Mouse (Mus musculus): Measurements from ENCODE around the gene Gm10118.

The Gm10118 gene

GRCm38 (mm10) chr10:63927334-63927733, at the start of gene Gm10118:
TSS of gene Gm10118 (minus strand) at chr10:63927434.
- DNase-seq (ENCODE audit: low read depth): no peak

- no peak for DNase-seq (ENCODE audit: low read depth)
These were observed 45.1 kb upstream of the Gm10118 start for GRCm38 (mm10) chr10:63972300-63972699.

- no peak for DNase-seq (ENCODE audit: low read depth)
These were observed 27.2 kb upstream of the Gm10118 start for GRCm38 (mm10) chr10:63954308-63954930.

- DNase-seq (ENCODE audit: low read depth): no peak
These were observed 24.2 kb upstream of the Gm10118 start for GRCm38 (mm10) chr10:63951481-63951880.

- no peak for DNase-seq (ENCODE audit: low read depth)
These were observed 23.6 kb upstream of the Gm10118 start for GRCm38 (mm10) chr10:63950867-63951266.

GRCm38 (mm10) chr10:63947266-63947665, 20.0 kb upstream of the Gm10118 start:
- no peak for DNase-seq (ENCODE audit: low read depth)

- no peak for DNase-seq (ENCODE audit: low read depth)
These were observed 18.3 kb upstream of the Gm10118 start for GRCm38 (mm10) chr10:63945534-63945933.

GRCm38 (mm10) chr10:63933946-63934345, 6.7 kb upstream of the Gm10118 start:
- DNase-seq (ENCODE audit: low read depth): no peak

GRCm38 (mm10) chr10:63908878-63909277, 18.4 kb downstream of the Gm10118 start:
- no peak for DNase-seq (ENCODE audit: low read depth)

- no peak for DNase-seq (ENCODE audit: low read depth)
These were observed 27.3 kb downstream of the Gm10118 start for GRCm38 (mm10) chr10:63899891-63900290.

GRCm38 (mm10) chr10:63894612-63895011, 32.6 kb downstream of the Gm10118 start:
- DNase-seq (ENCODE audit: low read depth): no peak

GRCm38 (mm10) chr10:63886449-63887088, 40.7 kb downstream of the Gm10118 start:
- no peak for DNase-seq (ENCODE audit: low read depth)

- no peak for DNase-seq (ENCODE audit: low read depth)
These were observed 46.8 kb downstream of the Gm10118 start for GRCm38 (mm10) chr10:63880462-63880903.

Data from c-Kit-positive CD71-positive TER-119-negative erythroid progenitor cells, embryonic 14.5 days (primary cell).